Mouse (Mus musculus) c-Kit-positive CD71-positive TER-119-negative erythroid progenitor cells, embryonic 14.5 days (primary cell): ENCODE data around the gene Tceanc.
A peak's percentile ranks its signal among the peaks of the same experiment; 100 is the strongest.
"Not testable (repeated sequence)": the region's sequence is repeated elsewhere in the genome, so short reads cannot be mapped to it uniquely, and the experiment has no call there.

Source experiments
- DNase-seq: peaks from one replicate; pipeline ENCODE4 v3.0.0-alpha.2; 2013; ENCODE audit warnings: low read depth

Gene Tceanc

DNA sequence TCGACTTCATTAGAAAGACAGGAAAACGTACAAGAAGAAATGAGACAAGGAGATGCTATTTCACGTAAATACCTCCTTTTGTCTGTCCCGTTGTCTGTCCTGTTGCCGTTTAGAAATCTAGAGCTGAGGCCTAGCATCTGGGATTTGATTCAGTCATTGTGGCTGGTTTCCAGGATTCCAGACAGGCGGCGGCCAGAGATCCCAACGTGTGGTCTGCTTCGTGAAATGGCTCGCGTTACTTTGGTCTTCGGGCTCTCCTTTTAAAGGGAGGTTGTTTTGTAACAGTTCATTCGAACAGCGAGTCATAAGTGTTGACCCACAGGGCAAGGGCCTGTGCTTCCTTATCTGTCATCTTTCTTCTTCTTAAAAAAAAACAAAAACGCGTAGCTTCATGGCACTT lies at the start of gene Tceanc:
Gene Tceanc (minus strand): TSS at position 223 of the 400 bp plus-strand sequence.
- no peak for DNase-seq

DNA sequence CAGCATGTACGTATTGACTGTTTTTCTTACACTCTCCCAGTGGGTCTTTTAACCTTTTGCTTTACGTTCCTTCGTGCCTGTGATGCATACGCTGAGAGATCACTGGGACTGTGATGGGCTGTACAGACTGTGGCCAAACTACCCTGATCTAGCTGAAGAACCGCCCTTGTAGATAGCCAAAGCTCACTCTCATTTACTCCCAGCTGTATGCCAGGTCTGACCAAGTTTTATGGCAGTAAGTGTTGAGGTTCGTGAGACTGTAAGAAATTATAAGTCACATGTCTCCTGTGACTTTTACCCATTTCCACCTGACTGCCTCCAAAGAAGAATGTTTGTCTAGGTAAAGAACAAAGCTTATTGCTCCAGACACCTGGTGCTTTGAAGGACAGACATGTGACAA lies 47.6 kb upstream of the Tceanc start:
- DNase-seq = no peak

GRCm38 (mm10) chrX:166565401-166565800 lies 47.0 kb upstream of the Tceanc start:
- no peak for DNase-seq

DNA sequence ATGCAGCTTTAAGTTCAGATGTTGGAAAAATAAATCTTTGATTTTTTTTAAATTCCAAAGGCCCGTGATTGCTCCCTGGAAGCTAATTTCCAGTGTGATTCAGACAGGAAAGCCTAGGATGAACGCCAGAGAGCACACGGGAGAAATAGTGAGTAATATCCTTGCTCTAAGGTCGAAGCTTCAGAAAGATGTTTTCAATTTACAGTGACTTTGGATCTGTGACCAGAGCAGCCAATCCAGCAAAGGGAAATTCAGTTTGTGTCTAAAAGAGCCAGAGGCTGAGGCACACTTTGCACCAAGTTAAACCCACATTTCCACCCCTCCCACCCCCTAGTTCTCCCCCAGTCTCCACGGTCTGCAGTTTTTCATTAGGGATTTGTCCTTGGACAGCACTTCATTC lies 46.5 kb upstream of the Tceanc start:
- no peak for DNase-seq

GRCm38 (mm10) chrX:166559333-166559732 lies 41.0 kb upstream of the Tceanc start:
- DNase-seq = no peak

- no peak for DNase-seq
These were observed 34.0 kb upstream of the Tceanc start for GRCm38 (mm10) chrX:166552355-166552754.

- DNase-seq = no peak
These were observed 28.1 kb upstream of the Tceanc start for GRCm38 (mm10) chrX:166546495-166546894.

- DNase-seq = no peak
These were observed 16.8 kb upstream of the Tceanc start for GRCm38 (mm10) chrX:166535138-166535537.

- no peak for DNase-seq
These were observed 15.1 kb upstream of the Tceanc start for GRCm38 (mm10) chrX:166533432-166533831.

DNA sequence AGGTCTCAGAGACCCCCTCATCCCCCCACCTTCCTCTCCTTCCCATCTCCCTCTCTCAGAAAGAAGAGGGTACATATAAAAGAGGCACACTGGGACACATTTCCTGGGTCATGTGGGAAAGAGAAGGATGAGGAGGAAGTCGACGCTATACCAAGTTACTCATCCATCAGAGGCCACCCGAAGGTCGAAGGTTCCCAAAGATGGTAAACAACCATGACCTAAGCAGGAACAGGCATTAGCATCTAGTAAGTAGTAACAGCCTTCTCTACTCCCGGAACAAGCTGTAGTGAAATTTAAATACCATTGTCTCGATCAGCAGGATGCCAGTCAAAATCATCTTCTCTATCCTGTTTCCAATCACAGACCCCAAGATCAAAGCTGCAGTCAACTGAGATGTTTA lies 13.3 kb upstream of the Tceanc start:
- DNase-seq = no peak

- DNase-seq = no peak
These were observed 9.8 kb upstream of the Tceanc start for GRCm38 (mm10) chrX:166528126-166528525.

- no peak for DNase-seq
These were observed 7.4 kb upstream of the Tceanc start for GRCm38 (mm10) chrX:166525637-166526315.

- DNase-seq = no peak
These were observed 2.4 kb upstream of the Tceanc start for GRCm38 (mm10) chrX:166520782-166521181.

DNA sequence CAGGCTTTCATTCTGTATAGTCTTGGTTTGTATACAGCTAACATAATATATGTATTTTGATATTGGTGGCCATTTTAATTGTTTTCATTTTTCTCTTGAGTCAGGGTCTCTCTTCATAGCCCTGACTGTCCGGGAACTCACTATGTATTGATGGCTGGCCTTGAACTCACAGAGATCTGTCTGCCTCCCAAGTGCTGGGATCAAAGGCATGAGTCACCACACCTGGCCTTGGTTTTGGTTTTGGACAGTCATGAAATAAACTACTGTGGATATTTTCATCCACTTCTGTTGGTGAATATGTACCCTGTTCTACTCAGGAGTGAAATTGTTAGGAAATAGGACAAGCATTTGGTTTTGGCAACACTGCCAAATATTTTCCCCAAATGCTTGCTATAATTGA lies 1.7 kb downstream of the Tceanc start:
- DNase-seq = no peak

DNA sequence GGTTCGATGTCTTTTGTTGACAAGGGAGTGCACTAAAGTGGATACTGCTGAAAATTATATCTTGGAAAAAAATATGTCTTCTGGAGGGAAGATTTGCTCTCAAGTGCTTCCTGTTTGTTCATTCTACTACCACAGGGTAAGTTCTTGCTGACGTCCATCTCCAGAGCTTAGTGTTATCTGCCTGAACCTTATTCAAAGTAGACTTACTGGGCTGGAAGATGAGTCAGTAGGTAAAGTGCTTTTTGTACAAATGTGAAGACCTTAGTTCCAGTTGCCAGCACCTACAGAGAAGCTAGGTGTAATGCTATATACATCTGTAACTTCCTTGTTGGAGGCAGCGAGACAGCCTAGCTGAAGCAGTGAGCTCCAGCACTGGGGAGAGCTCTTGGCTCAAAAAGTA lies 2.4 kb downstream of the Tceanc start:
- no peak for DNase-seq

DNA sequence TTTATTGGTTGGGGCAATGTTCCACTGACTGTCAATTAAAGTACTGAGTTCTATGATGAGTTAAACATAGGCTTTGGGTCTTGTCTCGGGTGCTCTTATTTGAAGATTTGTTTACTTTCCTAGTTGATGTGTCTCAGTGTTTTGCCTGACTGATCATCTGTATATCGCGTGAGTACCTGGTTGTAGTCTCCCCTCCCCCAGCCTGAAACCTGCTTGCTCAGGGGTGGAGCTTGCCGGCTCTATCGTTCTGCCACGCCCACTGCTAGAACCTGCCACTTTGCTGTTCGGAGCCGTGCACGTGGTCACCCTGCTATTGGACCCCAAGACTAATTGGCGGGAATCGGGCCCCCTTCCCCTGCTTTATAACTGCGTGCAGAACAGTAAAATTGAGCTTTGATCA lies 4.3 kb downstream of the Tceanc start:
- not testable (repeated sequence) for DNase-seq

- DNase-seq = peak; percentile 42
These were observed 6.3 kb downstream of the Tceanc start for GRCm38 (mm10) chrX:166512071-166512470.

- DNase-seq = no peak
These were observed 7.3 kb downstream of the Tceanc start for GRCm38 (mm10) chrX:166511107-166511506.

DNA sequence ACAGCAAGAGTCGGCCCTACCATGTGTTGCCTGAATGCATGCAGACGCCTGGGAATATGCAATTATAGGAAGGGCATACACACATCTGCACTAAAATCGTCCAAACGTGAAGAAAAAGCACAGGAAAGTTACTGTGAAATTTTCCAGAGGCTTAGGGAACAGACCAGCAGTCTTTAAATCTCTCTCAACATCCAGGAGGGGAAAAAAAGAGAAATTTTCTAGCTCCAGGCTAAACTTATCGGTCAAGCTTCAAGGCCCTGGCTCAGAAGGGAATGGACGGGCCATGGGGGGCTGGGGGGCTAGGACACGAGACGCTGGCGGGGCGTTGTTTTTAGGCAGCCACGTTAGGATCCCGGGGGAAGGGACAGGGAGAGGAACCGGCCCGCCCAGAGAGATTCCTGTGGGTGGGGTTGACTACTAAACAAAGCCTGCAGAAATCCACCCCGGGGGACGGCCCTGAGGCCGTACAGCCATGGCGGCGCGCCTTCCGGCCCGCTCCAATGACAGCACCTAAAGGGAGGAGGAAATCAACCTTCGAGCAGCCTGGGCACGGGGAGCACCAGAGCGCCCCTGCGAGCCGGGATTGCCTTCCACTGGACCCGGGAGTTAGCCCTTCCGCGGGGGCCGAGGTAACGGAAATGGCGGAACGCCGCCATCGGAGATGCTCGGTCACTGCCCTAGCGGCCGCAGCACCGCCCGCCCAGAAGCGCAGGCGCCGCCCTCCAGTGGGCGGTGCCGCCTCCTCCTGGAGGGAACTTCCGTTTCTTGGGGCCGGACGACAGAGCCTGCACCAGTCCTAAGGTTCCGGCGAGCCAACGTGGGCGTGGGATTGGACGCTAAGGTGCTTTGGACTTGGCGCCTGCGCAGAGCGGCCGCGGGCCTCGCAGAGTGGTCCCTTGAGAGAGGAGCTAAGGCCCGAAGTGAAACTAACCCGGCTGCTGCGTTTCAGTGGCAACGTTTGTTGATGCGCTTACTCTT lies 8.3 kb downstream of the Tceanc start:
- DNase-seq = peak; percentile 83

DNA sequence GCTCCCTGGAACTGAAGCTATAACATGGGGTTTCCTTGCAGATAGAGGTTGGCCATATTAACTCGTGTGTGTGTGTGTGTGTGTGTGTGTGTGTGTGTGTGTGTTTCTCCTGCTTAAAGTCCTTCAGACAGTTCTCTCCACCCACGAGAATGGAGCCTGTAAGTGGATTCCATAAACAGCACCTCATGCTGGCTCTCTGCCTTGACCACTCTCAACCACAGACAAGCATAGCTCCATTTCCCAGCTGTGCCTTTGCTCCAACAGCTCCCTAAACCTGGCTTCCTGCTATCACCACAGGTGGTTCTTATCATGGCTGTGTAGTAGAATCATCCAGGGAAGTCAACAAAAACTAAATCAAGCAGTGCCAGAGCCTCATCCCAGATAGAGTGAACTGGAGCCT lies 13.9 kb downstream of the Tceanc start:
- no peak for DNase-seq

DNA sequence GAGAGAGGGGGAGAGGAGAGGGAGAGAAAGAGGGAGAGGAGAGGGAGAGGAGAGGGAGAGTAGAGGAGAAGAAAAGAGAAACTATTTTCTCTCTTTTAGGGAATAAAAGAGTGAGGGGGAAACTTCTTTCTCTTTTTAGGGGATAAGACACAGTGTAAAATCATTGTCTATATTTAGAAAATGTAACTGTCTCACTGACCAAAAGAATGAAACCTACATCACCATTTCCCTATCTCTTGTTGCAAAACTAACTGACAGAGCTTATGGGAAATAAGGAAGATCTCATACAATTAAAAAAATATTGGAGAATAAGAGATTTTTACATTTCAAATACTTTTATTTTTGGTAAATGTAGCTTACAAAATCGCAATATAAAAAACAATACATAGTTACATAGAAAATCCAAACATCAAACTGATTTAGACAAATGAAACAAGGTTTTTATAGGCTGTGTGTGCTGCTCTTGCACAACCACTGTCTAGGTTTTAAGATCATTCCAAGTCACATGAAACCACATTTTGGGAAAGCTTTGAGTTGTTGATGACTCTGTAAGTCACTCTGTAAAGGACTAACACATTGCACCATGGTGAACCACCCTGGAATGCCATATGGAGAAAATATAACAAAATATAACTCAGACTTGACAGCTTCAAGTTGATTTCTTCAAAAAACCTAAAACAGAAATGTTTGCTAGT lies 18.7 kb downstream of the Tceanc start:
- no peak for DNase-seq

GRCm38 (mm10) chrX:166497771-166498170 lies 20.6 kb downstream of the Tceanc start:
- DNase-seq = no peak

DNA sequence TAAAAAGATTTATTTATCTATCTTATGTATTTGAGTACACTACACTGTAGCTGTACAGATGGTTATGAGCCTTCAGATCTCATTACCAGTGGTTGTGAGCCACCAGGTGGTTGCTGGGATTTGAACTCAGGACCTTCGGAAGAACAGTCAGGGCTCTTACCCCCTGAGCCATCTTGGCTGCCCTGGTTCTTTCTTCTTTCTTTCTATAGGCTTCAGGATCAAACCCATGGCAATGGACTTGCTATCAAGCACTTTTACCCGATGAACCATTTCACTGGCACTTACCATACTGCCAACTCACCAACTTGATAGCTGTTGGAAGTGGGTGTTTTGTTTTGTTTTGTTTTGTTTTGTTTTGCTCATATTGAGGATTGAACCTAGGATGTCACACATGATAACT lies 23.3 kb downstream of the Tceanc start:
- no peak for DNase-seq
